Mouse (Mus musculus) large intestine, adult 2 months (tissue): Measurements from ENCODE around the gene Dcps. TPM values are rescaled to one million over a fixed set of nuclear protein-coding genes. Genes with fewer than 3 reads are reported as not detected.
"Not testable (repeated sequence)": the region's sequence is repeated elsewhere in the genome, so short reads cannot be mapped to it uniquely, and the experiment has no call there.

Experiments used
- DNase-seq: peaks from one replicate; pipeline ENCODE4 v3.0.0-alpha.2; 2012; ENCODE audit warnings: low read depth, low spot score
- WGBS: fragments of 180-500 bp; shearing (Covaris S2); methylation state at CpG from one replicate; pipeline ENCODE4 v1.1.7; 2018; 5-methylcytosine and 5-hydroxymethylcytosine counted together
- polyA plus RNA-seq: library from polyadenylated mRNA; depleted of rRNA; stranded (reverse); fragments of >200 nt; gene quantifications from 2 replicates; pipeline ENCODE4 v1.2.3, GENCODE M21; 2012

Gene Dcps
- polyA plus RNA-seq, 1 experiment = 39.7 TPM

GRCm38 (mm10) chr9:35183359-35183758 is 7.5 kb upstream of the Dcps start:
- WGBS = 77% methylated on average over 5 of the region's 5 CpGs

GRCm38 (mm10) chr9:35182832-35183231 is 7.0 kb upstream of the Dcps start:
- 79% methylated on average over 2 of the region's 2 CpGs for WGBS
- no peak for DNase-seq

More at GRCm38 (mm10) chr9:35183359-35183758, 7.5 kb upstream of the Dcps start:
- DNase-seq = no peak

GRCm38 (mm10) chr9:35176124-35176659 is 331 bp upstream of the Dcps start:
- no peak for DNase-seq
- WGBS = 45% methylated on average over 14 of the region's 14 CpGs

GRCm38 (mm10) chr9:35173331-35173730 is 2.5 kb downstream of the Dcps start:
- no peak for DNase-seq
- 84% methylated on average over 1 of the region's 1 CpGs for WGBS

GRCm38 (mm10) chr9:35170071-35170470 is 5.8 kb downstream of the Dcps start:
- no peak for DNase-seq
- WGBS = 87% methylated on average over 7 of the region's 7 CpGs

- no peak for DNase-seq
- 75% methylated on average over 9 of the region's 9 CpGs for WGBS
These were observed 8.8 kb downstream of the Dcps start for GRCm38 (mm10) chr9:35166798-35167635.

GRCm38 (mm10) chr9:35166144-35166797 is 9.6 kb downstream of the Dcps start:
- peak; percentile 45 for DNase-seq
- WGBS = 27% methylated on average over 3 of the region's 3 CpGs

GRCm38 (mm10) chr9:35164142-35164874 is 11.6 kb downstream of the Dcps start:
- DNase-seq = peak; percentile 37
- 37% methylated on average over 5 of the region's 5 CpGs for WGBS

GRCm38 (mm10) chr9:35163011-35163690 is 12.7 kb downstream of the Dcps start:
- 73% methylated on average over 11 of the region's 11 CpGs for WGBS
- DNase-seq = no peak

- DNase-seq = no peak
These were observed 14.1 kb downstream of the Dcps start for GRCm38 (mm10) chr9:35161721-35162120.

GRCm38 (mm10) chr9:35160662-35161061 is 15.2 kb downstream of the Dcps start:
- no peak for DNase-seq
- 81% methylated on average over 2 of the region's 2 CpGs for WGBS

More at GRCm38 (mm10) chr9:35161721-35162120, 14.1 kb downstream of the Dcps start:
- WGBS = 80% methylated on average over 7 of the region's 7 CpGs

- DNase-seq = no peak
These were observed 17.4 kb downstream of the Dcps start for GRCm38 (mm10) chr9:35158477-35158876.

GRCm38 (mm10) chr9:35156862-35157261 is 19.0 kb downstream of the Dcps start:
- no peak for DNase-seq
- whole genome bisulfite sequencing = 70% methylated on average over 4 of the region's 4 CpGs

More at GRCm38 (mm10) chr9:35158477-35158876, 17.4 kb downstream of the Dcps start:
- WGBS = 88% methylated on average over 3 of the region's 3 CpGs

GRCm38 (mm10) chr9:35156002-35156710 is 19.7 kb downstream of the Dcps start:
- 81% methylated on average over 5 of the region's 5 CpGs for WGBS

GRCm38 (mm10) chr9:35152923-35153322 is 22.9 kb downstream of the Dcps start:
- 90% methylated on average over 1 of the region's 1 CpGs for WGBS

More at GRCm38 (mm10) chr9:35156002-35156710, 19.7 kb downstream of the Dcps start:
- no peak for DNase-seq

GRCm38 (mm10) chr9:35148822-35149221 is 27.0 kb downstream of the Dcps start:
- not testable (repeated sequence) for DNase-seq

More at GRCm38 (mm10) chr9:35152923-35153322, 22.9 kb downstream of the Dcps start:
- DNase-seq = no peak

- 98% methylated on average over 14 of the region's 14 CpGs for WGBS
- not testable (repeated sequence) for DNase-seq
These were observed 28.6 kb downstream of the Dcps start for GRCm38 (mm10) chr9:35147261-35147660.

- DNase-seq = no peak
- WGBS = 83% methylated on average over 1 of the region's 1 CpGs
These were observed 30.0 kb downstream of the Dcps start for GRCm38 (mm10) chr9:35145829-35146228.

- 91% methylated on average over 9 of the region's 9 CpGs for WGBS
- DNase-seq = no peak
These were observed 30.7 kb downstream of the Dcps start for GRCm38 (mm10) chr9:35145118-35145517.
